Mouse (Mus musculus): Measurements from ENCODE around the gene Smc4. TPM values are rescaled to one million over a fixed set of nuclear protein-coding genes. Genes with fewer than 3 reads are reported as not detected.

Gene Smc4
- polyA plus RNA-seq, 1 experiment from 2014 or later: 86.5 TPM

DNA sequence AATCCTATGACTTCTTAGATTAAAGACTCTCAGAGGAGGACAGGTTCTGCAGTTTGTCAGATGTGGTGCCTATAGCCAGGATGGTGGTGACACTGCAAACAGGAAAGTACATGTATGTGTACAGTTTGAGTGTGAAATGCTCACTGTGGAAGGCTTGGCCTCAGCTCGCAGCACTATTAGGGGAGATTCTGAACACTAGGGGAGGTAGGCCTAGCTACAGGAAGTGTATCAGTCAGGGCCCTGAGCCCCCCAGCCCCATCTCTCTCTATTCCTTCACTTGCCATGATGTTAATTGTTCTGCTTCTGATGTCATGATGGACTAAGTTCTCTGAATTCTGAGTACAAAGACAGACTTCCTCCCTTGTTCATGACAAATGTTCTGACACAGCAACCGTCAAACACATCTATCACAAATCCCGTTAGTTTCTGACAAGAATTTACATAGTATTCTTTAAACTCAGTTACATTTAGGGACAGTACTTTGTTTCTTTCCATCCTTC is 35.4 kb upstream of the Smc4 start:
- DNase-seq: no peak
- no peak for TF ChIP-seq CTCF (IDR thresholded peaks at IDR 0.05; ENCODE audit: low read depth)
- 79% methylated on average over 3 of the region's 3 CpGs for WGBS (ENCODE audit: insufficient replicate concordance)

DNA sequence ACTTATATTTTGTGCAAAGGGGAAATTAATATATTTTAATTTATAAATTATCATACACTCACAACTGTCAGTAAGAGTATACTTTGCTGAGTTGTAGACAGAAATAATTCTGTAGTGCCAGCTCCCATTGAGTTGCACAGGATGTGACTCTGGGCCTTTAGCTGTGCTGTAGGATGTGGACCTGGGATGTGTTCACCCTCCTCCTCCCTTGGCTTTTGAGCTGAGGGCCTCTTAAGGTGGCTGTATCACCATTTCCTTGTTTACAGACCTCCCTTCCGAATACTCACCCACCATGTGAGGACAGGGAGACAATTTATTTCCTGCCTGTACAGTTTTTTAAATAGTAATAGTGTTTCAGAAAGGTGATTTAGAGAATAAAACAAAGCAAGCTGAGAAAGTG is 31.0 kb upstream of the Smc4 start:
- H3K4me2 ChIP-seq (ENCODE audit: low read depth, low read length): no peak overlapping the region
- no peak overlapping the region for H3K4me3 ChIP-seq (ENCODE audit: low read depth, low read length)
- H3K36me3 ChIP-seq (replicated peaks; ENCODE audit: insufficient read depth, low read length): peaks cover 5% of the 10 kb centered on the region; the same call in 1 of the 2 replicates
- H3K9me3 ChIP-seq (ENCODE audit: low read length): no peaks in the 10 kb centered on the region
- H3K27ac ChIP-seq (ENCODE audit: low read depth): no peak overlapping the region
- no peak for DNase-seq
- no peak for ATAC-seq
- H3K9ac ChIP-seq (replicated peaks): no peak overlapping the region
- peaks cover 13% of the 10 kb centered on the region for H3K4me1 ChIP-seq (ENCODE audit: insufficient read depth)
- H3K27me3 ChIP-seq (ENCODE audit: insufficient read depth, low read length): no peaks in the 10 kb centered on the region
- TF ChIP-seq CTCF (IDR thresholded peaks at IDR 0.05; ENCODE audit: low read depth) (no peak), EP300 (IDR thresholded peaks at IDR 0.05; ENCODE audit: low read depth) (no peak)
- 66% methylated on average over 1 of the region's 1 CpGs for WGBS (ENCODE audit: insufficient replicate concordance)

More for the DNA sequence above, 35.4 kb upstream of the Smc4 start:
- no peak for ATAC-seq
- Histone ChIP-seq H3K4me3 (ENCODE audit: low read depth, low read length) (no peak overlapping the region), H3K9ac (replicated peaks) (no peak overlapping the region), H3K27ac (ENCODE audit: low read depth) (no peak overlapping the region), H3K4me1 (ENCODE audit: insufficient read depth) (no peaks in the 10 kb centered on the region), H3K27me3 (ENCODE audit: insufficient read depth, low read length) (no peaks in the 10 kb centered on the region), H3K36me3 (replicated peaks; ENCODE audit: insufficient read depth, low read length) (peaks cover 23% of the 10 kb centered on the region), H3K4me2 (ENCODE audit: low read depth, low read length) (no peak overlapping the region), H3K9me3 (ENCODE audit: low read length) (no peaks in the 10 kb centered on the region)

DNA sequence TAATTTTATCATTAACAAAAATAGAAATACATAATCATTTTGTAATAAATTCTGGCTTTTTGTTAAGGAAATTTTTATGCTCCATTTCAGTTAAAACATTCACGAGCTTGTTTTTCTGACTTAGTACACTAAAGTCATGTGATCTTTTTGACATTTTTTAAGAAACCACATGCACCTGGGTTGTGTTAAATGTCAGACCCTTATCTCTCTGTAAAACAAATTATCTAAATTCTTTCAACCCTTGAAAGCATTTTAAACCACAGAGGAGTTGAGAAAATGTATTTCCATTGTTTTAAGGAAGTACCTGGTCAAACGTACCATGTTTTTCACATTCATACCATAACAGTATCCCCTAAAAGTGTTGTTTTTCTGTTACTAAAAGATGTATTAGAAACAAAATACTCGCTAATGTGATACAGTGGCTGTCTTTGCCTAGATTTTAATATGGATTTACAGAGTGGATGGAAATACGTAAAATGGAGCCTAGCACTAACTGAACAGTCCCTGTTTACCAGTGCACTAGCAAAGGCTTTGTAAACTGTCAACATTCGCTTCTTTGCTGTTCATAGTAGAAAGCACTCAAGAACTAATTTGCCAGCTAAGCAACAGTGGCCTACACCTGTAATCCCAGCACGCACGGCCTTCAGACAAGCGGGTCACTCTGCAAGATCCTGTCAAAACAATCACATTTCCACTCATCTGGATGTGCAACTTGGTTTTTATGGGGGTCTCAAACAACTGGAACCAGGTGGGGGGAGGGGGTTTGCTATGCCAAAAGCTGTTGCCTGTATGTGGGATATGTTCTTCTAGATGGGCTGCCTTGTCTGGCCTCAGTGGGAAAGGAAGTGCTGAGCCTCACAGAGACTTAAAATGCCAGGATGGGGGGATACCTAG is 29.7 kb upstream of the Smc4 start:
- peaks cover 5% of the 10 kb centered on the region; the same call in 1 of the 2 replicates for H3K36me3 ChIP-seq (replicated peaks; ENCODE audit: insufficient read depth, low read length)
- H3K4me3 ChIP-seq (ENCODE audit: low read depth, low read length): no peak overlapping the region
- DNase-seq (no peak), ATAC-seq (no peak)
- H3K27me3 ChIP-seq (ENCODE audit: insufficient read depth, low read length): no peaks in the 10 kb centered on the region
- no peak overlapping the region for H3K9ac ChIP-seq (replicated peaks)
- H3K9me3 ChIP-seq (ENCODE audit: low read length): no peaks in the 10 kb centered on the region
- 77% methylated on average over 8 of the region's 8 CpGs for WGBS (ENCODE audit: insufficient replicate concordance)
- peaks cover 21% of the 10 kb centered on the region for H3K4me1 ChIP-seq (ENCODE audit: insufficient read depth)
- no peak overlapping the region for H3K4me2 ChIP-seq (ENCODE audit: low read depth, low read length)
- H3K27ac ChIP-seq (ENCODE audit: low read depth): peak overlapping the region; percentile 57; the same call in 1 of the 2 replicates
- no peak for TF ChIP-seq EP300 (IDR thresholded peaks at IDR 0.05; ENCODE audit: low read depth)
- TF ChIP-seq CTCF (IDR thresholded peaks at IDR 0.05; ENCODE audit: low read depth): no peak

DNA sequence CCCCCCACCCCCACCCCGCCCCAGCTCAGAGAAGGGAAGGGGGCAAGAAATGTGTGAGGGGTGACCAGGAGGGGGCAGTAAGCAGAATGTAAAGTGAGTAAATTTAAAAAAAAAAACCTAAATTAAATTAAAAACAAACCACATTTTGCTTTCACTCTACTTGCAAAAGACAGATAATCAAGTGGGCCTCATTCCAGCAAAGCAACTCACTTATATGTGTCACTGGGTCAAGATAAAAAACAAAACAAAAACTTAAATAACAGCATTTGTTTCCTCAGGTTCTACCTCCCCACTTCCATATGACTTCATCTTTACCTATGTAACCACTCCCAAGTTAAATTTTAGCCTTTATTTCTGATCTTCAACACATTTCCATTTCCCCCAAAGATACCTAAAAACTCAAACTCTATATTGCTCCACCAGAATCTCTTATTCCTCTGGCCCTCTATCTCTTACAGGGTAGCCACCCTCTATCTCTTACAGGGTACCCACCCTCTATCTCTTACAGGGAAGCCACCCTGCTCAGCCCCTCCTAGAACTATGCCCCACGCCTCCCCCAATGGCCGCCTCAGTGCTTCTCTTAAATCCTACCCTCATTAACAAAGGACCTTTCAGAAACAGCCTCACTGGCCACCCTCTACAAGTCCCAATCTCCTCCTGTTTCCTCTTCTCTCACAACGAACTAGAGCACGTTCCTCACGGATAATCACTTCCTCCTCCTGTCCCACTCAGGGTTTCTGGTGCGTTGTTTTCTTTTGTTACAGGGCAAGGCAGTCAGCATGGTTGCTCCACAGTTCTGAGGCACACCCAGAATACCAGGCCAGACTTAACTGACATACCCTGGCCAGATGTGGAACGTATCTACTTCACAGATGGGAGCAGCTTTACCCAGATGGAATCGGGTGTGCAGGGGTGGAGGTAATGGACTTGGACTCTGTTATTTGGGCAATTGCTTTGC is 28.7 kb upstream of the Smc4 start:
- peaks cover 24% of the 10 kb centered on the region for H3K4me1 ChIP-seq (ENCODE audit: insufficient read depth)
- H3K9me3 ChIP-seq (ENCODE audit: low read length): no peaks in the 10 kb centered on the region
- TF ChIP-seq CTCF (IDR thresholded peaks at IDR 0.05; ENCODE audit: low read depth): no peak
- TF ChIP-seq EP300 (IDR thresholded peaks at IDR 0.05; ENCODE audit: low read depth): peak; percentile 34; the same call in 1 of the 2 replicates
- peak overlapping the region; percentile 57 for H3K27ac ChIP-seq (ENCODE audit: low read depth)
- ATAC-seq (peak; percentile 75), DNase-seq (peak; percentile 18)
- peaks cover 5% of the 10 kb centered on the region; the same call in 1 of the 2 replicates for H3K36me3 ChIP-seq (replicated peaks; ENCODE audit: insufficient read depth, low read length)
- H3K4me2 ChIP-seq (ENCODE audit: low read depth, low read length): peak overlapping the region; percentile 44
- H3K27me3 ChIP-seq (ENCODE audit: insufficient read depth, low read length): no peaks in the 10 kb centered on the region
- 39% methylated on average over 9 of the region's 9 CpGs for WGBS (ENCODE audit: insufficient replicate concordance)
- no peak overlapping the region for H3K4me3 ChIP-seq (ENCODE audit: low read depth, low read length)
- no peak overlapping the region for H3K9ac ChIP-seq (replicated peaks)

DNA sequence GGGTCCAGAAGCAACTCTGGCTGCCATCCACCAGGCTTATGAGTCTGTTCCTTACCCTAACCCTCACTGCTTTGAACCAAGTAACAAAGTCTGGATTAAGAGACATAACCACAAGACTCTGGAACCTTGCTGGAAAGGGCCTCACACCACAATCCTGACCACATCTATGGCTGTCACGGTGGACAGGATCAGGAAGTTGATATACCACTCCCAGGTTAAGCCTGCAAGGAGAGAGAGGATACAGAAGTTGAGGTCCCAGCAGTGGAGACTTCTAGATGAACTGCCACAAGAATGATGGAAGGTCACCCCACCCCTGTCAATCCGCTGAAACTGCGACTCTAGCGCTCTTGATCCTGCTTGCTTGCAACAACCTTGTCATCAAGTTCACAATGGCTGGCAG is 26.8 kb upstream of the Smc4 start:
- DNase-seq: no peak
- no peak for TF ChIP-seq EP300 (IDR thresholded peaks at IDR 0.05; ENCODE audit: low read depth)
- TF ChIP-seq CTCF (IDR thresholded peaks at IDR 0.05; ENCODE audit: low read depth): no peak
- no peaks in the 10 kb centered on the region for H3K9me3 ChIP-seq (ENCODE audit: low read length)
- H3K4me3 ChIP-seq (ENCODE audit: low read depth, low read length): no peak overlapping the region
- H3K27ac ChIP-seq (ENCODE audit: low read depth): no peak overlapping the region
- peaks cover 24% of the 10 kb centered on the region for H3K4me1 ChIP-seq (ENCODE audit: insufficient read depth)
- no peak overlapping the region for H3K4me2 ChIP-seq (ENCODE audit: low read depth, low read length)
- WGBS (ENCODE audit: insufficient replicate concordance): 68% methylated on average over 4 of the region's 4 CpGs
- H3K36me3 ChIP-seq (replicated peaks; ENCODE audit: insufficient read depth, low read length): peaks cover 8% of the 10 kb centered on the region; the same call in 1 of the 2 replicates
- no peak for ATAC-seq
- H3K27me3 ChIP-seq (ENCODE audit: insufficient read depth, low read length): no peaks in the 10 kb centered on the region
- no peak overlapping the region for H3K9ac ChIP-seq (replicated peaks)

Measured in liver, postnatal 0 days (tissue).